Mouse (Mus musculus) testis, adult 2 months (tissue): ENCODE results near the gene Fabp7.

Experiments used
- CTCF ChIP-seq: fragments of 200-500 bp; IDR thresholded peaks from 2 replicates; pipeline ENCODE4 v1.5.1; 2012; ENCODE audit warnings: low read depth, mild to moderate bottlenecking, inconsistent platforms, low read length, moderate library complexity; ENCODE audit not compliant: control insufficient read depth, insufficient read depth, insufficient replicate concordance
- POLR2A ChIP-seq: fragments of 200-500 bp; IDR thresholded peaks from 2 replicates; pipeline ENCODE4 v1.6.1; 2012; ENCODE audit warnings: low read depth, mild to moderate bottlenecking, inconsistent platforms, low read length, moderate library complexity; ENCODE audit not compliant: control insufficient read depth

DNA sequence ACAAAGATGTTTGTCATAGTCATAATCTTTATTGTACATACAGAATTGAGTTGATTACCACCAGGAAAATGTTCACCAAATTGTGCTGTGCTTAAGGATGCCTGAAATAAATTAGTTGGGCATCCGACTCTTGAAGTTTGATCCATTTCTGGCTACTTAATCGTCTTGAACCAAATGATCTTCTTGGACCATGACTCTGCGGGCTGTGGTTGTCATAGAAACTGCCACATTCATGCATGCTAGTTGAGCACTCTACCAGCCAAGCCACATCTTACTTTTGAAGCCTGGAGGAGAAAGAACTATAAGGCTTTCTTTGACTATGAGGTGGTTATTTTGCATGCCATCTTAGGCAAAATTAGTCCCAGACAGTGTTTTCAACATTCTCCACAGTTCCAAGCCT lies 44.9 kb downstream of the Fabp7 start:
- TF ChIP-seq CTCF, result no peak
- TF ChIP-seq POLR2A, result no peak
